Mouse (Mus musculus) limb, embryonic 13.5 days (tissue): ENCODE results near the gene Ndufb4. TPM values are rescaled to one million over a fixed set of nuclear protein-coding genes. Genes with fewer than 3 reads are reported as not detected.

Source experiments
- ATAC-seq: fragments of 200-750 bp; cut with Nextera tagmentation; 2 replicates; pipeline ENCODE4 v1.8.0; 2017; ENCODE audit warnings: low read depth, moderate number of reproducible peaks, moderate TSS enrichment; ENCODE audit not compliant: low FRiP score
- H3K27ac ChIP-seq: fragments of 300-500 bp; sonication (generic); 2 replicates; pipeline ENCODE4 v1.5.1; 2015; ENCODE audit warnings: inconsistent platforms, mild to moderate bottlenecking, moderate library complexity
- H3K27me3 ChIP-seq: fragments of 300-500 bp; sonication (generic); 2 replicates; pipeline ENCODE4 v1.6.1; 2015; ENCODE audit warnings: mild to moderate bottlenecking, inconsistent platforms
- H3K36me3 ChIP-seq: fragments of 300-500 bp; sonication (generic); 2 replicates; pipeline ENCODE4 v1.6.1; 2015; ENCODE audit warnings: inconsistent platforms, mild to moderate bottlenecking, moderate library complexity
- H3K4me1 ChIP-seq: fragments of 300-500 bp; sonication (generic); 2 replicates; pipeline ENCODE4 v1.6.1; 2015; ENCODE audit warnings: inconsistent platforms
- H3K4me2 ChIP-seq: fragments of 300-500 bp; sonication (generic); replicated peaks from 2 replicates; pipeline ENCODE4 v1.6.1; 2015; ENCODE audit warnings: inconsistent platforms, mild to moderate bottlenecking, moderate library complexity
- H3K4me3 ChIP-seq: fragments of 300-500 bp; sonication (generic); 2 replicates; pipeline ENCODE4 v1.5.1; 2015; ENCODE audit warnings: moderate library complexity, mild to moderate bottlenecking, inconsistent platforms
- H3K9ac ChIP-seq: fragments of 300-500 bp; sonication (generic); 2 replicates; pipeline ENCODE4 v1.6.1; 2015; ENCODE audit warnings: mild to moderate bottlenecking, inconsistent platforms
- H3K9me3 ChIP-seq: fragments of 300-500 bp; sonication (generic); 2 replicates; pipeline ENCODE4 v1.6.1; 2016; ENCODE audit warnings: inconsistent platforms
- WGBS: fragments of 180-500 bp; shearing (Covaris S2); methylation state at CpG from one replicate; pipeline ENCODE4 v1.1.7; 2015; 5-methylcytosine and 5-hydroxymethylcytosine counted together
- polyA plus RNA-seq: library from polyadenylated mRNA; unstranded; fragments of >200 nt; fragmentation: Nextera tagmentation; extraction: Ambion mirVana; gene quantifications from 2 replicates; pipeline ENCODE4 v1.2.1, GENCODE M21; 2015

The Ndufb4 gene
- polyA plus RNA-seq, 1 experiment from 2014 or later: 63.9 TPM

- Histone ChIP-seq H3K27ac (no peak overlapping the region), H3K9me3 (no peaks in the 10 kb centered on the region), H3K4me2 (no peak overlapping the region; the same call in 1 of the 2 replicates), H3K9ac (no peak overlapping the region), H3K27me3 (no peaks in the 10 kb centered on the region), H3K4me1 (peaks cover 65% of the 10 kb centered on the region), H3K4me3 (no peak overlapping the region), H3K36me3 (no peaks in the 10 kb centered on the region)
- WGBS: 72% methylated on average over 12 of the region's 12 CpGs
- ATAC-seq: no peak
Observed at GRCm38 (mm10) chr16:37686834-37687233, 32.6 kb upstream of the Ndufb4 start.

- Histone ChIP-seq H3K27ac (no peak overlapping the region), H3K27me3 (no peaks in the 10 kb centered on the region), H3K4me3 (no peak overlapping the region), H3K4me2 (no peak overlapping the region), H3K36me3 (no peaks in the 10 kb centered on the region), H3K9me3 (no peaks in the 10 kb centered on the region), H3K4me1 (peaks cover 62% of the 10 kb centered on the region), H3K9ac (no peak overlapping the region)
- 64% methylated on average over 6 of the region's 6 CpGs for WGBS
- ATAC-seq: no peak
Observed at GRCm38 (mm10) chr16:37685946-37686600, 31.8 kb upstream of the Ndufb4 start.

GRCm38 (mm10) chr16:37684634-37685441 lies 30.6 kb upstream of the Ndufb4 start:
- peaks cover 49% of the 10 kb centered on the region for H3K4me1 ChIP-seq
- peak overlapping the region; percentile 43 for H3K4me3 ChIP-seq
- no peaks in the 10 kb centered on the region for H3K36me3 ChIP-seq
- H3K9ac ChIP-seq: peak overlapping the region; percentile 58
- peak overlapping the region; percentile 76 for H3K27ac ChIP-seq
- H3K27me3 ChIP-seq: no peaks in the 10 kb centered on the region
- no peaks in the 10 kb centered on the region for H3K9me3 ChIP-seq
- H3K4me2 ChIP-seq: peak overlapping the region; percentile 66
- ATAC-seq: peak; percentile 64
- WGBS: under 1% methylated on average over 25 of the region's 25 CpGs

- H3K27me3 ChIP-seq: no peaks in the 10 kb centered on the region
- H3K4me1 ChIP-seq: peaks cover 43% of the 10 kb centered on the region
- H3K27ac ChIP-seq: 0 out of 2 replicates have a peak overlapping the region, but pooled peaks have one; percentile 29
- H3K36me3 ChIP-seq: no peaks in the 10 kb centered on the region
- 13% methylated on average over 8 of the region's 8 CpGs for WGBS
- H3K4me3 ChIP-seq: peak overlapping the region; percentile 43
- peak; percentile 28; the same call in 1 of the 2 replicates for ATAC-seq
- no peak overlapping the region for H3K9ac ChIP-seq
- no peaks in the 10 kb centered on the region for H3K9me3 ChIP-seq
- peak overlapping the region; percentile 66 for H3K4me2 ChIP-seq
Observed at GRCm38 (mm10) chr16:37684259-37684633, 30.0 kb upstream of the Ndufb4 start.

GRCm38 (mm10) chr16:37683154-37684130 lies 29.2 kb upstream of the Ndufb4 start:
- Histone ChIP-seq H3K4me1 (peaks cover 42% of the 10 kb centered on the region), H3K27me3 (no peaks in the 10 kb centered on the region), H3K9ac (no peak overlapping the region), H3K9me3 (no peaks in the 10 kb centered on the region), H3K27ac (peak overlapping the region; percentile 6; the same call in 1 of the 2 replicates), H3K4me3 (no peak overlapping the region), H3K4me2 (peak overlapping the region; percentile 66), H3K36me3 (no peaks in the 10 kb centered on the region)
- WGBS: 20% methylated on average over 16 of the region's 16 CpGs
- peak; percentile 25; the same call in 1 of the 2 replicates for ATAC-seq

GRCm38 (mm10) chr16:37682309-37682975 lies 28.2 kb upstream of the Ndufb4 start:
- Histone ChIP-seq H3K4me2 (no peak overlapping the region), H3K36me3 (no peaks in the 10 kb centered on the region), H3K4me3 (no peak overlapping the region), H3K9me3 (no peaks in the 10 kb centered on the region), H3K4me1 (peaks cover 37% of the 10 kb centered on the region), H3K9ac (no peak overlapping the region), H3K27me3 (no peaks in the 10 kb centered on the region), H3K27ac (no peak overlapping the region)
- 43% methylated on average over 7 of the region's 7 CpGs for WGBS
- ATAC-seq: 0 out of 2 replicates have a peak, but pooled peaks have one; percentile 18

- Histone ChIP-seq H3K9ac (no peak overlapping the region), H3K4me2 (no peak overlapping the region), H3K27ac (no peak overlapping the region), H3K4me1 (peaks cover 36% of the 10 kb centered on the region), H3K36me3 (no peaks in the 10 kb centered on the region), H3K9me3 (no peaks in the 10 kb centered on the region), H3K27me3 (no peaks in the 10 kb centered on the region), H3K4me3 (no peak overlapping the region)
- ATAC-seq: no peak
- WGBS: 57% methylated on average over 8 of the region's 8 CpGs
Observed at GRCm38 (mm10) chr16:37680831-37681230, 26.6 kb upstream of the Ndufb4 start.

- Histone ChIP-seq H3K4me1 (peaks cover 31% of the 10 kb centered on the region), H3K27ac (no peak overlapping the region), H3K4me2 (no peak overlapping the region), H3K9me3 (no peaks in the 10 kb centered on the region), H3K9ac (no peak overlapping the region), H3K36me3 (no peaks in the 10 kb centered on the region), H3K4me3 (no peak overlapping the region), H3K27me3 (no peaks in the 10 kb centered on the region)
- ATAC-seq: no peak
- WGBS: 93% methylated on average over 2 of the region's 2 CpGs
Observed at GRCm38 (mm10) chr16:37680216-37680615, 26.0 kb upstream of the Ndufb4 start.

- H3K9me3 ChIP-seq: no peaks in the 10 kb centered on the region; the same call in 1 of the 2 replicates
- H3K36me3 ChIP-seq: no peaks in the 10 kb centered on the region
- ATAC-seq: no peak
- H3K4me1 ChIP-seq: peaks cover 12% of the 10 kb centered on the region
- H3K4me3 ChIP-seq: no peak overlapping the region
- WGBS: 86% methylated on average over 8 of the region's 8 CpGs
- no peak overlapping the region for H3K4me2 ChIP-seq
- H3K27me3 ChIP-seq: no peaks in the 10 kb centered on the region
- H3K9ac ChIP-seq: no peak overlapping the region
- H3K27ac ChIP-seq: no peak overlapping the region
Observed at GRCm38 (mm10) chr16:37677586-37677985, 23.3 kb upstream of the Ndufb4 start.

GRCm38 (mm10) chr16:37676677-37677072 lies 22.4 kb upstream of the Ndufb4 start:
- Histone ChIP-seq H3K27me3 (no peaks in the 10 kb centered on the region), H3K36me3 (no peaks in the 10 kb centered on the region), H3K27ac (no peak overlapping the region), H3K4me3 (no peak overlapping the region), H3K9me3 (no peaks in the 10 kb centered on the region; the same call in 1 of the 2 replicates), H3K9ac (no peak overlapping the region), H3K4me2 (peak overlapping the region; percentile 42), H3K4me1 (0 out of 2 replicates have a peak, but pooled peaks cover 6% of the 10 kb centered on the region)
- no peak for ATAC-seq
- 41% methylated on average over 4 of the region's 4 CpGs for WGBS

GRCm38 (mm10) chr16:37676024-37676676 lies 21.9 kb upstream of the Ndufb4 start:
- Histone ChIP-seq H3K4me1 (0 out of 2 replicates have a peak, but pooled peaks cover 6% of the 10 kb centered on the region), H3K9me3 (no peaks in the 10 kb centered on the region; the same call in 1 of the 2 replicates), H3K4me2 (peak overlapping the region; percentile 42), H3K36me3 (no peaks in the 10 kb centered on the region), H3K27ac (no peak overlapping the region), H3K9ac (peak overlapping the region; percentile 19; the same call in 1 of the 2 replicates), H3K27me3 (no peaks in the 10 kb centered on the region), H3K4me3 (no peak overlapping the region)
- WGBS: 44% methylated on average over 17 of the region's 17 CpGs
- no peak for ATAC-seq
